Mouse (Mus musculus): ENCODE data around the gene Dennd1a. TPM values are rescaled to one million over a fixed set of nuclear protein-coding genes. Genes with fewer than 3 reads are reported as not detected.

Gene Dennd1a
- total and polyA plus RNA-seq, 3 experiments: 17.6 to 26.8 (median 22.0) TPM

GRCm38 (mm10) chr2:37837542-37837941 lies 449.6 kb downstream of the Dennd1a start:
- no peak overlapping the region for H3K4me3 ChIP-seq
- intact Hi-C loops (cut with DNase I): no loop called here
- WGBS: 96% methylated on average over 3 of the region's 3 CpGs

GRCm38 (mm10) chr2:37836926-37837325 lies 450.3 kb downstream of the Dennd1a start:
- intact Hi-C loops (cut with DNase I): no loop called here
- WGBS: 92% methylated on average over 3 of the region's 3 CpGs

More at GRCm38 (mm10) chr2:37837542-37837941, 449.6 kb downstream of the Dennd1a start:
- no peaks in the 10 kb centered on the region for H3K4me1 ChIP-seq (ENCODE audit: control insufficient read depth, insufficient read depth, low read length)
- H3K79me2 ChIP-seq (replicated peaks; ENCODE audit: control insufficient read depth, insufficient read depth, low read length): no peaks in the 10 kb centered on the region
- DNase-seq: no peak
- no peak overlapping the region for H3K9ac ChIP-seq (ENCODE audit: low read depth, low read length)
- no peak for TF ChIP-seq EP300 (IDR thresholded peaks at IDR 0.05; ENCODE audit: insufficient read depth, low read depth, low read length)
- TF ChIP-seq CTCF (IDR thresholded peaks at IDR 0.05): no peak
- no peak for TF ChIP-seq POLR2A (IDR thresholded peaks at IDR 0.05; ENCODE audit: insufficient read depth, low read depth, low read length)
- H3K27ac ChIP-seq: no peak overlapping the region
- no peaks in the 10 kb centered on the region for H3K27me3 ChIP-seq (ENCODE audit: control insufficient read depth, insufficient read depth, low read length)
- no peaks in the 10 kb centered on the region for H3K36me3 ChIP-seq (ENCODE audit: control insufficient read depth, insufficient read depth, low read length)

GRCm38 (mm10) chr2:37832253-37832652 lies 454.9 kb downstream of the Dennd1a start:
- Histone ChIP-seq H3K27ac (no peak overlapping the region), H3K27me3 (ENCODE audit: control insufficient read depth, insufficient read depth, low read length) (no peaks in the 10 kb centered on the region), H3K4me3 (no peak overlapping the region), H3K36me3 (ENCODE audit: control insufficient read depth, insufficient read depth, low read length) (no peaks in the 10 kb centered on the region), H3K79me2 (replicated peaks; ENCODE audit: control insufficient read depth, insufficient read depth, low read length) (no peaks in the 10 kb centered on the region), H3K4me1 (ENCODE audit: control insufficient read depth, insufficient read depth, low read length) (no peaks in the 10 kb centered on the region), H3K9ac (ENCODE audit: low read depth, low read length) (no peak overlapping the region)
- TF ChIP-seq EP300 (IDR thresholded peaks at IDR 0.05; ENCODE audit: insufficient read depth, low read depth, low read length) (no peak), CTCF (IDR thresholded peaks at IDR 0.05) (no peak), POLR2A (IDR thresholded peaks at IDR 0.05; ENCODE audit: insufficient read depth, low read depth, low read length) (no peak)
- intact Hi-C loops (cut with DNase I): no loop called here
- 87% methylated on average over 10 of the region's 10 CpGs for WGBS
- DNase-seq: no peak

More at GRCm38 (mm10) chr2:37836926-37837325, 450.3 kb downstream of the Dennd1a start:
- H3K36me3 ChIP-seq (ENCODE audit: control insufficient read depth, insufficient read depth, low read length): no peaks in the 10 kb centered on the region
- no peak overlapping the region for H3K4me3 ChIP-seq
- no peak overlapping the region for H3K27ac ChIP-seq
- H3K79me2 ChIP-seq (replicated peaks; ENCODE audit: control insufficient read depth, insufficient read depth, low read length): no peaks in the 10 kb centered on the region
- TF ChIP-seq POLR2A (IDR thresholded peaks at IDR 0.05; ENCODE audit: insufficient read depth, low read depth, low read length) (no peak), CTCF (IDR thresholded peaks at IDR 0.05) (no peak), EP300 (IDR thresholded peaks at IDR 0.05; ENCODE audit: insufficient read depth, low read depth, low read length) (no peak)
- no peaks in the 10 kb centered on the region for H3K27me3 ChIP-seq (ENCODE audit: control insufficient read depth, insufficient read depth, low read length)
- no peak overlapping the region for H3K9ac ChIP-seq (ENCODE audit: low read depth, low read length)
- DNase-seq: no peak
- H3K4me1 ChIP-seq (ENCODE audit: control insufficient read depth, insufficient read depth, low read length): no peaks in the 10 kb centered on the region

GRCm38 (mm10) chr2:37829758-37830275 lies 457.4 kb downstream of the Dennd1a start:
- Histone ChIP-seq H3K36me3 (ENCODE audit: control insufficient read depth, insufficient read depth, low read length) (no peaks in the 10 kb centered on the region), H3K9ac (ENCODE audit: low read depth, low read length) (no peak overlapping the region), H3K79me2 (replicated peaks; ENCODE audit: control insufficient read depth, insufficient read depth, low read length) (no peaks in the 10 kb centered on the region), H3K4me3 (no peak overlapping the region), H3K4me1 (ENCODE audit: control insufficient read depth, insufficient read depth, low read length) (no peaks in the 10 kb centered on the region), H3K27me3 (ENCODE audit: control insufficient read depth, insufficient read depth, low read length) (no peaks in the 10 kb centered on the region), H3K27ac (no peak overlapping the region)
- intact Hi-C loops (cut with DNase I): no loop called here
- no peak for DNase-seq
- WGBS: 80% methylated on average over 9 of the region's 9 CpGs
- TF ChIP-seq CTCF (IDR thresholded peaks at IDR 0.05) (no peak), EP300 (IDR thresholded peaks at IDR 0.05; ENCODE audit: insufficient read depth, low read depth, low read length) (no peak), POLR2A (IDR thresholded peaks at IDR 0.05; ENCODE audit: insufficient read depth, low read depth, low read length) (no peak)

GRCm38 (mm10) chr2:37823826-37824225 lies 463.4 kb downstream of the Dennd1a start:
- Histone ChIP-seq H3K27me3 (ENCODE audit: control insufficient read depth, insufficient read depth, low read length) (no peaks in the 10 kb centered on the region), H3K27ac (no peak overlapping the region), H3K9ac (ENCODE audit: low read depth, low read length) (no peak overlapping the region), H3K79me2 (replicated peaks; ENCODE audit: control insufficient read depth, insufficient read depth, low read length) (no peaks in the 10 kb centered on the region), H3K4me1 (ENCODE audit: control insufficient read depth, insufficient read depth, low read length) (no peaks in the 10 kb centered on the region), H3K36me3 (ENCODE audit: control insufficient read depth, insufficient read depth, low read length) (no peaks in the 10 kb centered on the region), H3K4me3 (no peak overlapping the region)
- 87% methylated on average over 2 of the region's 2 CpGs for WGBS
- TF ChIP-seq CTCF (IDR thresholded peaks at IDR 0.05) (no peak), POLR2A (IDR thresholded peaks at IDR 0.05; ENCODE audit: insufficient read depth, low read depth, low read length) (no peak), EP300 (IDR thresholded peaks at IDR 0.05; ENCODE audit: insufficient read depth, low read depth, low read length) (no peak)
- no peak for DNase-seq
- intact Hi-C loops (cut with DNase I): no loop called here

GRCm38 (mm10) chr2:37822122-37822521 lies 465.1 kb downstream of the Dennd1a start:
- 91% methylated on average over 5 of the region's 5 CpGs for WGBS
- Histone ChIP-seq H3K4me3 (no peak overlapping the region), H3K9ac (ENCODE audit: low read depth, low read length) (no peak overlapping the region), H3K36me3 (ENCODE audit: control insufficient read depth, insufficient read depth, low read length) (no peaks in the 10 kb centered on the region), H3K27ac (no peak overlapping the region), H3K79me2 (replicated peaks; ENCODE audit: control insufficient read depth, insufficient read depth, low read length) (no peaks in the 10 kb centered on the region), H3K27me3 (ENCODE audit: control insufficient read depth, insufficient read depth, low read length) (no peaks in the 10 kb centered on the region), H3K4me1 (ENCODE audit: control insufficient read depth, insufficient read depth, low read length) (no peaks in the 10 kb centered on the region)
- intact Hi-C loops (cut with DNase I): no loop called here
- no peak for DNase-seq
- no peak for TF ChIP-seq POLR2A (IDR thresholded peaks at IDR 0.05; ENCODE audit: insufficient read depth, low read depth, low read length)

All from heart, adult 2 months (tissue).